Mouse (Mus musculus) gastrocnemius, adult 2 months (tissue): ENCODE measurements at regions not wholly inside any gene's neighbourhood (a gene's known extent, or its start where the extent isn't known, plus 50 kb on each side); places are given as distances from the start of the nearest gene placed in this dataset.

Source experiments
- DNase-seq: peaks from one replicate; pipeline ENCODE4 v3.0.0; 2022
- H3K27ac ChIP-seq: fragments of 200-600 bp; 2 replicates; pipeline ENCODE4 v1.8.1; 2022; ENCODE audit warnings: mild to moderate bottlenecking
- H3K4me3 ChIP-seq: fragments of 200-600 bp; 2 replicates; pipeline ENCODE4 v1.8.1; 2022; ENCODE audit warnings: mild to moderate bottlenecking, moderate library complexity
- CTCF ChIP-seq: fragments of 200-600 bp; IDR thresholded peaks from 2 replicates; pipeline ENCODE4 v1.8.1; 2022; ENCODE audit warnings: antibody characterized with exemption, mild to moderate bottlenecking, moderate library complexity
- intact Hi-C: fragments of 180-260 bp; cut with DNase I; formaldehyde crosslinking; loops from one replicate; pipeline ENCODE4 v1.15.1; 2025

DNA sequence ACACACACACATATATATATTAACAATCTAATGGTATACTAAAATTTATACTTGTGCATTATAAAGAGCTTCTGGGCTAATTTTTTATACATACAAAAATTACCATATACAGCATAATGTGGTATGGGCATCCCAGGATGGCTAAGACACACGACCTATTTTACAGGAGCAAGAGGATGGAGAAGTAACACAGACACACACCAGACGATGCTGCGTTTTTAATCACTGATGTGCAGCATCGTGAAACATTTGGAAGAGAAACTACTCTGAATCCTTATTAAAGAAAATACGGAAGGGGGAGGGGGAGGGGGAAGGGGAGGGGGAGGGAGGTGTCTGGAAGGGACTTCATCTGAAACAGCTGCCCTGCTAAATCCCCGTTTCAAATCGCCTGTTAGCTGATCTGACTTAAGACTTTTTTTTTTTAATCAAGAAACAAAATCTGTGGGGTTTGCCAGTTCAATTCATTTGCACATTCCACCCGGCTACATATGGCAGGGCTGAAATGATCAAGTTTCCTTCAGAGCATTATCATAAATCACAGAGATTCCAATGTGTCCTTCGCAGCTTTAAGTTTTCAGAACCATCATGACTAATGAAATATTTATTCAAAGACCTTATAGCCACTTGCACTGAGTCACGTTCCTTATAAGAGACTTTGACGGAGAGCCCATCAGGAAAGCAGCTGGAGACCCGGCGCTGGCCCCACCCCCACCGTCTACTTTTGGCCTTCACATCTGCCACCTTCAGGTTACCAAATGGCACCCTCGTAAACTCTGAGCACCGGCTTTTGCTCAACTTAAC is 89.4 kb upstream of the Rnd3 start:
- Histone ChIP-seq H3K27ac (no peak overlapping the region), H3K4me3 (peak overlapping the region; percentile 40)
- DNase-seq = no peak
- intact Hi-C loops = no loop called here
- no peak for TF ChIP-seq CTCF

DNA sequence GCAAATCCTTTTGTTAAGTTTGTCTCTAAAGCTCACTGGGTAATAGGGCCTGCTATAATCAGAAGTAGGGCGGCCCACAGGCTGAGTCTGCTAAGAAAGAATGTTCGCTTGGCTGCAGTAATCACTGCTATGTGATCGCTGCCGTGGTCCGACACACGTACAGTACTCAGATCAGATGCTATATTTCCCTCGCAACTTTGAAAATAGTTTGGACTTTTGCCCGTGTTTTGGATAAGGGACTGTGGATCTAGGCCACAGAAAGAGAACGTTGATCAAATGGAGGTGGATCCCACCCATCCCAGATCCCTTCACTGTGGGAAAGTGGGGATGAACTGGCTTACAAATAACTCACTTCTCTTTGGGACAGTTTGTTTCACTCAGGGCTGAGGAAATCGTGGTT is 88.5 kb upstream of the Rnd3 start:
- H3K4me3 ChIP-seq = no peak overlapping the region
- no peak overlapping the region for H3K27ac ChIP-seq
- intact Hi-C loops = no loop called here
- no peak for DNase-seq
- TF ChIP-seq CTCF = no peak

DNA sequence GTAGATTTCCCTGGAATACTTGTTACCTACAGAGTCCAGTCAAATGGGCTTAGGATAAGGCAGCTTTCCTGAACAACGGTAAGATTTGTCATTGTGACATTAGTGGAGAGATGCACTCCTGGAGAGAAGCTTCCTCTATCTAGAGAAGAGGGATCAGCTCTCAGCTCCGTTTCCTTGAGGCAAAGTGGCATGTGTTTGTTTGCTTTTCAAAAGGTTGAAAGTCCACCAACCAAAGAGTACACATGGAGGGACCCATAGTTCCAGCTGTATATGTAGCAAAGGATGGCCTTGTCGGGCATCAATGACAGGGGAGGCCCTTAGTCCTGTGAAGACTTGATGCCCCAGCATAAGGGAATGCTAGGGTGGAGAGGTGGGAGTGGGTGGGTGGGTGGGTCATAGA is 87.9 kb upstream of the Rnd3 start:
- H3K27ac ChIP-seq = no peak overlapping the region
- no peak for DNase-seq
- H3K4me3 ChIP-seq = no peak overlapping the region
- intact Hi-C loops = no loop called here
- TF ChIP-seq CTCF = no peak

DNA sequence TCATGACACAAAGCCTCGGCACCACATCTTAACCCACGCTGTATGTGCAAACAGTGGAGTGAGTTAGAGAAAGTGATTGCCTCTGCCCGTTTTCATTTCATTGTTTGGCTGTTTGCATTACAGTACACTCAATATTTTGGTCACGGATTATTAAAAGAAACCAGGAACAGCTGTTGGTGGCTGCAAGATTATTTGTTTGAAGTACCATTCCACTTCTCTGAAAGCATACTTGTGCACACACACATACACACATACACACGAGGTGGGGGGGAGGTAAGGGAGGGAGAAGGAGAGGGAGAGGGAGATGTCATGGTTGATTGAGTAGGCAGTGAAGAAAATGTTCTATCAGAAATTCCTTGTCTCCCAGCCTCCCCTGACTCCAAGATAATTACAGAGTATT is 85.5 kb upstream of the Rnd3 start:
- Histone ChIP-seq H3K27ac (no peak overlapping the region), H3K4me3 (no peak overlapping the region)
- intact Hi-C loops = no loop called here
- no peak for DNase-seq
- TF ChIP-seq CTCF = no peak

DNA sequence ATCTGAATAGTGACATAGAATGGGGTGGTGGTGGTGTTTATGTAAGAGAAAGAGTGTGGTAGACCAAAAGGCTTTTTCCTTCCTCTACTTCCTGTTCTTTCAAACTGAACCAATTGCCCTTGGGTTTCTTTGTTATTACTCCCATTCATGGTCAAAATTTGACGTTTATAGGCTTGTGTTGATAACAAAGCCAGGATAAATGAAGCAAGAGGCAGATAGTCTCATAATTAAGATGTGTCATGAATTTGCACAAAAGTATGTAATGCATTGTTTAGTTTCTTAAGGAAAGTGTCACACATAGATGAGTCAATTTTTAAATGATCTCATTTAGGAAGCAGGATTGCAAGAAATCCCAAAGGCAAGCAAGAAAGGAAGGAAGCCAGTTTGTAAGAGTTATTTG is 73.9 kb upstream of the Rnd3 start:
- intact Hi-C loops = no loop called here
- Histone ChIP-seq H3K4me3 (no peak overlapping the region), H3K27ac (no peak overlapping the region)

DNA sequence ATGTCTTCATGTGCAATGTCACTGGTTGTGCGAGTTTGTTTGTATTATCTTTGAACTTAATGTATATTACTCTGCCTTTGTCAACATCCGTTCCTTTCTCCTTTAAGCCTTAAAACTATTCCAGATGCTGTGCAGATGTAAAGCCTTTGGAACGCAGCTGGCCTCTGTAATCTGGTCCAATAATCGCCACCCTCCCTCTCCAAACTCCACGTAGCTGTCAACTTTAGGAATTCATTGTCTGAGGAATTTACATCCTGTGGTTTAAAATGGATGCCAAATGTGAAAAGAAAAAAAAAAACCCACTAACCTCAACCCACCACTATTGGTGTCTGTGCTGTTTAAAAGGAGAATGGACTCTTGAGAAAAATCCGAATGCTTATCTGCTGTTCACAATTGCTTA is 70.8 kb upstream of the Rnd3 start:
- intact Hi-C loops = no loop called here
- no peak for TF ChIP-seq CTCF
- Histone ChIP-seq H3K27ac (no peak overlapping the region), H3K4me3 (no peak overlapping the region)
- DNase-seq = no peak

More for the DNA sequence above, 73.9 kb upstream of the Rnd3 start:
- no peak for TF ChIP-seq CTCF
- no peak for DNase-seq

DNA sequence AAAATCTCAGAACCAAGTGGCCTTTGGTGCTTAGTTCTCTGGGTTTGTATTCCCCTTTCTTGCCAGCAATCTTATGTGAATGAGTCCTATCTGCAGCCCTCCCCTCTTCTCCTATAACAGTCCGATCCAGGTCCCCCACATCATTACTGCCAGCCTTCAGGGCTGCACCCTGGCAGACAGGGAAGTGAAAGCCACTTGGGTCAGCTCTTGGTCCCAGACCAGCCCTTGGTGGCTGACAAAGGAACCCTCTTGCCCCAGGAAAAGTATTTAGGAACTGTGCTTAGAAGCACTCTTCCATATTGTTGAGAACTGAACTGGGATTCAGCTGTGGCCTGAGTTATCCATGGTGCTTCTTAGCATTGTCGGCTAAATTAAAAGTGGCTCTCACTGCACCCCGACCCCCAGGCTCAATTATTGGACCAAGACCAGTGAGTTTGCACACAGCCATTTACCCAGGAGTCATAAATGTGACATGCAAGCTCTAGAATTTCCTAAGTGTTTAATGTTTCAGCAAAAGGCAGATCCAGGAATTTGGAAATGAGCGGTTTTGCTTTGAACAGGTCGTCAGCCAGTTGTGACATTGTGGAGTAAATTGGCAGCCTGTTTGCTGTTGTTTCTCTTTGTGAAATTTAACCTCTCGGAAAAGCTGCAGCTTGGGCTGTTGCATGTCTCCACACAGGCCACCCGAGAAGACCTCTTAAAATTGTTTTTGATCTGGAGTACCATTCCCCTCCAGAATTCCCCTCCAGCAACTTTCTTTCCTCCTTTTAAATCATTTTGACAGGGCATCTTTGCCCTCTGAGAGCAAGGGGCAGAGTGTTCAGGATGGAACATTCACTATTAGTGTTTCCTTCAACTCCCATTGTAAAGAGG is 58.5 kb upstream of the Rnd3 start:
- Histone ChIP-seq H3K27ac (no peak overlapping the region), H3K4me3 (no peak overlapping the region)
- intact Hi-C loops = no loop called here
- TF ChIP-seq CTCF = no peak
- DNase-seq = no peak

DNA sequence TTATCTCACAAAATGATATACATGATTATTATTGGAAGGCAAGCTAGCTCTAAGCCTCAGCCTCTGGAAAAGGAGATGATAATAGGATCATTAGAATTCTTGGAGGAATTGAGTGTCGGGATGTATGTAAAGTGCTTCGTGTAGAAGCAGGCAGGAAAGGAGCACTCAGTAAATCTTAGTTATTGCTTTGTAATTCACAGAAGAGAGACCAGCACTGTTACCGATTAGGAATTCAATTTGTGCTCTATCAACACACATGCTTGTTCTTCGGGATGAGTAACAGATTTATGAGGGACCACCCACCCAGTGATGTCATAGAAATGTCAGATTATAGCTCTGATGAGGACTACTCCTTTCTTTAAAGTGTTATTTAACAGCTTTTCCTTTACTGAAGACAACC is 57.4 kb upstream of the Rnd3 start:
- no peak overlapping the region for H3K27ac ChIP-seq
- intact Hi-C loops = no loop called here
- DNase-seq = no peak
- no peak overlapping the region for H3K4me3 ChIP-seq
- TF ChIP-seq CTCF = no peak
